Mouse (Mus musculus) skeletal muscle tissue, adult 2 months (tissue): ENCODE results near the gene Abo.
A peak's percentile ranks its signal among the peaks of the same experiment; 100 is the strongest.

ENCODE experiments used
- DNase-seq: peaks from one replicate; pipeline ENCODE4 v3.0.0-alpha.2; 2012; ENCODE audit warnings: low read depth, low spot score

The Abo gene

DNA sequence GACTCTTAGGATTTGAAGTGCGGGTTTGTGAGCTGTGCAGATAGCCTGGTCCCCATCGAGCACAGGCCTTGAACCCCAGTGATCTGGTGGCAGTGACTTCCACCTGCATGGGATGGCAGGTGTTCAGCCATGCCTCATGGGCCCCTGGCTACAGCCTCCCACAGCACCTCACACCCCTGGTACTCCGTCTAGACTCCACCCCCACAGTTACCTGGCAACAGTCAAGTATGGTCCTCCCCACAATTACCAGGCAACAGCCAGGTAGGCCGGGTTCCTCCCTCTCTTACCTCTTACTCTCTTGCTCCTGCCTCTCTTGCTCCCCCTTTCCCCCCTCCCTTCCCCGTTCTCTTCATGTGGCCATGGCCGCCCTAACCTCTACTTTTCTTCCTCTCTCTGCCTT lies 5.9 kb upstream of the Abo start:
- DNase-seq = no peak

DNA sequence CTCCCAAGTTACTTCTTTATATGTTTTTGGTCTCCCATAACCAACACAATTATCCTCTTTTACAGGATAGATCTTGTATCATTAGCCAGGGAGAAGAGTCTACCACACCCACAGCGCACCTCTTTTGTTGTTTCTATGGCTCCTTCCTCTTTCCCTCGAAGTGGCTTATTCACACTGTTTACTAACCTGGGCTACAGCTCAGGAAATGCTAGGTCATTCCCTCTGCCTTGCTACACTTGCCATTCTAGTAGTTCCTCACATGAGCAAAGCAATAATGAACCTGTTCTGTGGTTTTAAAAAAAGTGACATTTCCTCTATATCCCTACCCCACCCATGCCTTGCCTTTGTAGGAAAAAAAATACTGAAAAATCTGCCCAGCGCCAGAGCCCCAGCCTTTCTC lies 1.9 kb downstream of the Abo start:
- DNase-seq = no peak

DNA sequence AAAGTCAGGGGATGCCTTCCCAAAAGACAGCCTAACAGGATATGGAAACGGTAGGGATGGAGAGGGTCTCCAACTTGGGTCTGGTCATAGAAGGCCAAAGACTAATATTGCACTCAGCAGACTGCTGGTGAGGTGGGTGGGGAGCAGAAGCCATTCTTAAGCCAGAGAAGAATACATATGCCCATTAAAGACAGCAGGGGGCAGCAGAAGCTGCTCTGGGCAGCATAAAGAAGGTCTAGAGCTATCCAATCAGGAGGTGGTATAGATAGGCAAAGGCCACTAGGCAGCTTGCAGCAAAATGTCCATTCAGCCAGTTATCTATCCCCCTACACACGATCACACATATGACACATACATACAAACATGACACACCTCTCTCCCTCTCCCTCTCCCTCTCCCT lies 17.1 kb downstream of the Abo start:
- DNase-seq = peak; percentile 4

DNA sequence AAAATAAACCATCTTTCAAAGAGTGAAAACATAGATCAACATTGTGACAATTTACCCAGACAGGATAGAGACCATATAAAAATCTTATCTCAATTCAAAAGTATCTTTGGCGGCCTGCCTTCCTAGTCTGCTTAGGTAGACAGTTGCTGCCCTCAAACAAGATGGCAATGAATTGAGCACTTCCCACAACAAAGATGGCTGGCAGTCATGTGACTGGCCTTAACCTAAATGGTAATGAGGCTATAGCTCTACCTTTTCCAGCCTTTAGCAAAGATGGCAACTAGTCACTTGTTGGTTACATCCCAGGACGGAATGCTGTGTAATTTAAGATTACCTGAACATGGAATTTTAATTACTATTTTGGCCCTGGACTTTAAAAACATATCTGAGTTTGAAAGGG lies 32.3 kb downstream of the Abo start:
- no peak for DNase-seq

DNA sequence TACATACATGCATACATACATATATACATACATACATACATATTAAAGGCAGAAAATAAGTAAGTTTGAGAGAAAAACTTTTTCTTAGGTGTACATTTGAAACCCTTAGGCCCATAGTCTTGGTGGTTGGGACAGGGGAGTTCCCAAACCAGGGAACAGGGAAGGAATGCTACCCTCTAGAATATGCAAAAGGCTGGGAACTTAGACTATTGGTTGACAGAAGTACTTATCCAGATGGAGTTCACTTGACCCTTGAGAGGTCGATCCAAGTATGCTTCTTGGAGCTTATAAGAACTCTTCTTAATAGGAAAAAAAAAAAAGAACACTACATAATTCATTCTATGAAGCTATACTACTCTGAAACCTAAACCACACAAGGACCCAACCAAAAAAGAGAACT lies 36.7 kb downstream of the Abo start:
- no peak for DNase-seq

DNA sequence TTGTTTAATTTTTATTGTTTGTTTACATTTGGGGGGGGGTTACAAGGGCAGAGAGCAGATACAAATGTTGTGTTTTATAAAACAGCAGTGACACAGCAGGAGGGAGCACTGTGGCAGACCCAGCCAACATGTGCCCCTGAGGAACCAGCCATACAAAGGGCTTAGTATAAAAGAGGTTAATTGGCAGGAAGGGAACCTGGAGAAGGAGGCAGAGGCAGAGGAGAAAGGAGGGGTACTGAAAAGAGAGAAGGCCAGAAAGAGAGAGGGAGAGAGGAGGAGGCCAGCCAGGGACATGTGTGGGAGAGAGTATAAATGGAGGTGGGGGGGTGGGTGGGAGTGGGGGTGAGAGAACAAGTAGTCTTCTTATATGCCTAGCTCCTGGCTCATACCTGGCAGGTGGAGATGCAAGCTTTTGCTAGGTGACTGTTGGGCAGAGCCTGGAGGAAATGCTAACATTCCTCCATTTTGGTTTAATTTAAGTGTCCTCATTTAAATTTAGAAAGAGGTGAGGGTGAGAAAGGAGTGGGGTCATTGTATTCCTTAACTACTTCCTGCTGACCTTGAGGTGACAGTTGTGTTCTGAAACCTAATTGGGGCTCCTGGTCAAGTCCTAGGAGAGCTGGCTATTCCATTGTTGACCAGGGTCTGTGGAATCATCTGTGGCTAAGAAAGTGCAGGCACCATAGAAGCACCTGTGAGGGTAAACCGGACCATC lies 37.4 kb downstream of the Abo start:
- no peak for DNase-seq
